Mouse (Mus musculus): Measurements from ENCODE around the gene Asic2.

DNA sequence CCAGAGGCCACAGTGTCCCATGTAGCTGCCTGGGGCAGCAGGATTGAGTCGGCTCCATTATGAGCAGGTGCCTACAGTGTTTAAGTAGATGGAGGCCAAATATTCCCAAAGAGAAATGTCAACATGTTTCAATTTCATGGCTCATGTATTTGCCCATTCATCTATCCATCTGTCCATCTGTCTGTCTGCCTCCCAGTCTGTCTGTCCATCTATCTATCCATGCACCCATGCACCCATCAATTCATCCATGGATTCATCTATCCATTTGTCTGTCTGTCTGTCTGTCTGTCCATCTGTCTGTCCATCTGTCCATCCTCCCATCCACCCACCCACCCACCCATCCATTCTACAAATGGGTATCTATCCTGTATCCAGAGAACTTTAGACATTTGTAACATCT, 861.3 kb downstream of the Asic2 start:
- TF ChIP-seq CTCF (IDR thresholded peaks at IDR 0.05; ENCODE audit: low read depth), result no peak
- no peak for TF ChIP-seq EP300 (IDR thresholded peaks at IDR 0.05; ENCODE audit: low read depth)
